Mouse (Mus musculus) T-helper 17 cell (primary cell): Measurements from ENCODE around the gene Nrxn2.

Experiments used
- in situ Hi-C, 2 experiments: fragments of 300-600 bp; cut with MboI, MseI; formaldehyde crosslinking; loops; 1 replicate in 1 of 2; 2 replicates in 1 of 2; pipeline ENCODE4 v1.15.1; 2025; ENCODE audit warnings: high pct_unique_total_duplicates in 2 of 2

Gene Nrxn2

DNA sequence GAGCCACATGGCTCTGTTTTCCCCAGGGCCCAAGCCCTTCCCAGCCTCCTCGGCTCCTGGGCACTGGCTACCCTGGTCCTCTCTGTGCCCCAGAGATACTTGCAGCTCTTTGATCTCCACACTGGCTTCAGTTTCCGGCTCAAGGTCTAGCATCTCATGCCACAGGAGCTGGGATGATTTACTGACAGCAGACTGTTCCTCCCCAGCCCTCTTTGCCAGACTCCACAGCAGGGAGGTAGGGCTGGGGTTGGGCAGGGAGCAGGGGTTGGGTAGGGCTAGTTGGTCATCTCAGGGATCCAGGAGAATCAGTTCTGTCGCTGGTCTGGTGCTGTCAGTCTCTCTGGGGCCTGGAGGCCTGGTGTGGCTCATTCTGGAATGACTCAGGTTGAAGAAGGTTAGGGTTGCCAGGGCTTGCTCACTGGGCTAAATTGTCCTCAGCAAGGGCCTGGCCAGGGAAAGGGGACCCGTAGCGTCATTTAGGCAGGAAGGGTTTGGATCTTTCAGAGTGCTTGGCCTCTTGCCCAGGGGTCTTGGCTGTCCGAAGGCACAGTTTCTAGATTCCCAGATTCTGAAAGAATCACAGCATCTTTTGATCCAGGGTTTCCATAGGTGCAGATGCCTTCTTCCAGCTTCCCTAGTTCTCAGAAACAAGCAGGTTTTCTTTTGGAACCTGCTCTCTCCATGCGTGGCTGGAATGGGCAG lies 28.4 kb downstream of the Nrxn2 start:
- in situ Hi-C loops: loop anchor here in 1 of 2 experiments (5.0 kb wide), 1 partner anchor 375 kb away; no protein-coding TSS in a partner anchor

DNA sequence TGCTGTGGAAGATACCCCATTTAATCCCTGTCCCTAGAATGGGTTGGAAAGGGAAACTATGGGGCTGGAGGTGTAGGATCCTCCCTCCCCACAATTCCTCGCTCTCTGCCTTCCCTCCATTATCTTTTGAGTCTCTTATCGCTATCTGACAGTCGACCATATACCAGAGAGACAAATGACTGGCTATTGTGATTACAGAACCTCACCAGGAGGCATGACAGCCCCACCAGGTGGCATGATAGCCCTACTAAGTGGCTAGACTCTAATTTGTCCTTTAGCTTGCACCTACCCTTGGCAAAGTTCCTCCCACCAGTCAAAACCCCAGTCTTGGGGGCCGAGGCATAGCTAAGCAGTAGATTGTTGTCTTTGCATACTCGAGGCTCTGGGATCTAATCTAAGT lies 30.2 kb downstream of the Nrxn2 start:
- in situ Hi-C loops: loop anchor here in 1 of 2 experiments (5.0 kb wide), 1 partner anchor 374 kb away; no protein-coding TSS in a partner anchor

DNA sequence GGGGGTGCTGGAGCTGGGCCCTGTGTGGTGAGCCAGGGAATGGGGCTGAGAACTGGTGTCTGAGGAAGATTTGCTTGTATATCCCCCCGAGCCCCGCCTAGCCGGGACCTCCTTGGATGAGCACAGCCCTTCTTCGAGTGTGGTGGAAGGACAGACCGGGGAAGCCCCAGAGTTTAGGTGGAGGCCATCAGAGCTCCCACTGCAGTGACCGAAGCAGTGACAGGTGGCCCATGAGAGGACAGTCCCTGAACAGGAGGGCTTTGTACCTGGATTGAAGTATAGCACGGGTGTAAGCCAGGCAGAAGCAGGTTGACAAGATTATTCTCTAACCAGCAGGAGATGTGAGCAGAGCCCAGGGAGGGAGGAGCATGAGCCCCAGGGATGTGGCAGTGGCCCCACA lies 31.3 kb downstream of the Nrxn2 start:
- in situ Hi-C loops: loop anchor here (5.0 to 10.0 kb wide), 3 partner anchors 365 to 1865 kb away; no protein-coding TSS in a partner anchor

- in situ Hi-C loops: loop anchor here (10.0 kb wide), 2 partner anchors 363 to 1867 kb away; no protein-coding TSS in a partner anchor
Measured at GRCm38 (mm10) chr19:6452030-6452494, 33.5 kb downstream of the Nrxn2 start.

DNA sequence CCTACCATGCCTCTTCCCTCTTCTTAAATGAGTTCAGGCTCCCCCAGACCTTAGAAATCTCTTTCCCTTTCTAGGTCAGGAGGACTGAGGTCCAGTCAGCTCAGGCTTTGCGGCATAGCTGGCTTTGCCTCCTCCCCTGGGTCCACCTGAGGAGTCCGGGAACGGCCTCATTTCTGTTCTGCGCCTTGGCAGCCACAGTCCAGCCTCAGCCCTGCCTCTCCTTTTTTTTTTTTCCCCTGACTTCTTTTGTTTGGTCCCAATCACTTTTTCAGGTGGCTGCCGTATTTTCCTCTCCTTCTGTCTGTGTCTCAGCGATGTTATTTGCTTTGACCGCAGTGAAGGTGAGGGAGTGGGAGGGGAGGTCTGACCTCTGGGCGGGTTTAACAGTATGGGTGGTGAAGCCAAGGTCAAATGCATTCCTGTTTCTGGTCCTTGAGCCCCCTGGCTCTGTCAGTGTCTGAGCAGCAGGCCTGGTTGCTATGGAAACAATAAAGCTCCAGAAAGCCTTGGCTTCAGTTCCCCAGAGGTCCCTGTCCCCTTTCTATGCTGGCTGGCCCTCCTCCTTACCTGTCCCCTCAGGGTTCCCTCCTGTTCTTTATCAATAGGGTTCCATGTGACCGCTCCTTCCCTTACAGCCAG lies 34.3 kb downstream of the Nrxn2 start:
- in situ Hi-C loops: loop anchor here (10.0 kb wide), 2 partner anchors 362 to 1868 kb away; no protein-coding TSS in a partner anchor

- in situ Hi-C loops: loop anchor here (10.0 kb wide), 2 partner anchors 361 to 1869 kb away; no protein-coding TSS in a partner anchor
Measured at GRCm38 (mm10) chr19:6453349-6453748, 34.8 kb downstream of the Nrxn2 start.

DNA sequence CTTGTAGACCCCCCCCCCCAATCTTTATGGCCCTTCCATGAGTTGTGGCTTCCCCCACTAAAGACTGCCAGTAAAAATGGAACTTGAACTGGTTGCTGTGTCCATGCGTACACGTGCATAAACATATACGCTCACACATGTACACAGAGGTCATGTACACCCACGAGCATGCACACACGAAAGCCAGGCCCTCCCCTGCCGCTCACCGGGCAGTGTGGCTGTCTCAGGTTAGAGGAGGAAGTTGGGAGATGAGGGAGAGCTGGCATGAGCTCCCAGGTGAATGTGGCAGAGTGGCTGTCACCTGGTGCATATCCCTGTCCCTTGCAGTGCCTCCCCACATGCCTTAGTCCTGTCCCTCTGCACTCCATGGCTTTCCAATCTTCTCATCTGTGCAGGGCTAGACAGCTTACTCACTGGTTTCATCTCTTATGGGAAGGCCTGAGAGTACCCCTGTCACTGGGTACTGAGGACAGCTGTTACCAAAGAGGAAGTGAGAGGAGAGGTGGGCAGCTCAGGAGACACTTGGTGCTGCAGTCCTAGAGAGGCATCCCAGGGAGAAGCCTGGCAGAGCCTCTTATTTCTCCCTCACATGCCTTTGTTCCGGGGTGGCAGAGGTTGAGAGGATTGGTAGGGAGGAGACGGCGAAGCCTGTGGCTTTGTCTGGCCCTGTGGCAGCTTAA lies 35.6 kb downstream of the Nrxn2 start:
- in situ Hi-C loops: loop anchor here (10.0 kb wide), 2 partner anchors 361 to 1869 kb away; no protein-coding TSS in a partner anchor

GRCm38 (mm10) chr19:6459504-6459903 lies 41.0 kb downstream of the Nrxn2 start:
- in situ Hi-C loops: loop anchor here (5.0 to 10.0 kb wide), 4 partner anchors 33 to 1875 kb away; partner anchors contain the start of gene Nrxn2 (in 1 of the 2)

- in situ Hi-C loops: no loop called here
Measured at GRCm38 (mm10) chr19:6462841-6463240, 44.3 kb downstream of the Nrxn2 start.

DNA sequence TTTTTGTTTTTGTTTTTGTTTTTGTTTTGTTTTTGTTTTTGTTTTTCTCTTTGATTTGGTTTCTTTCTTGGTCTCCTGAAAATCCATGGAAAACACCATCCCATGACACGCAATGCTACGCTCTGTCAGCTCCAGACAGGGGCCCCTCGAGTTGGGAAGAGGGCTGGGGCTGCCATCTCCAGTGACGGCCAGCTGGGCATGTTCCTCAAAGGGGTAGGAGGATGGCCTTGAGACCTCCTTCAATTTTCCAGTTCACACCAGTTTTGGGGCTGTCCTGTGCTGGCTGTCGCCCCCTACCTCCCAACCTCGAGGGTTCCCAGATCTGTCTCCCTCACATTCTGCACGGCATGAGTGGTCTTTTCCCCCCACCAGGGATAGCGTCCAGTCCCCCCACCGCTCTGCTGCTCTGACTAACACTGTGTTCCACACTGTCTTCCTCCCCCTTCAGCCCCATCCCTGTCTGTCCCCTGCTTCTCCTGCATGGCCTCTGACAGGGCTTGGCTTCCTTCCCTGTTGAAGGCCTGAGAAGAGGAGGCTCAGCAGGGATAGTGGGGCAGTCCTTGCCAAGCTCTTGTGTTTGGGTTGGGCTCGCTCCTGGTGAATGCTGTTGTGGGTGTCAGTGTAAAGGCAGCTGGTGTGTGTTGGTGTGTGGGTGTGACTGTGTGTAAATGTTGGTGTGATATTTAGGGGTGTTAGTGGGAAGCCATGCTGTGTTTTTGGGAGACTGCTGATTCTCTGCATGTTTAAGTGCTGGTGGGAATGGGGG lies 46.0 kb downstream of the Nrxn2 start:
- in situ Hi-C loops: no loop called here

DNA sequence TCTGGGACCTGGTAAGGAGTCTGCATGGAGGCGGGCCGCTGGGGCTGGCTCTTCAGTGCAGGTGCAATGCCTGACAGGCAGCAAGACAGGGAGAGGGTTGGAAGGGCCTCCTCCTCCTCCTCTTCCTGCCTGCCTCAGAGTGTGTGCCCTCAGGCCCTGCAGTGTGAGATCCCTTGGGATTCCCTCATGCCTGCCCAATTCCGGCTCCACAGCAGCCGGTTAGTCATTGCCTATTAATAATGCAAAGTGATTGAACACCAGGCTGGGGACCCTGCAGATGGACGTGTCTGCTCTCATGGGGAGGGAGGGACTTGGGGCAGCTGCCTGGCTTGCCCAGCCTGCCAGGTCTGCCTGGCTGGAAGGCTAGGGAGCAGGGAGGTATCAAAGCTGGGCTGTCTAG lies 46.6 kb downstream of the Nrxn2 start:
- in situ Hi-C loops: no loop called here

- in situ Hi-C loops: no loop called here
Measured at GRCm38 (mm10) chr19:6466945-6467344, 48.4 kb downstream of the Nrxn2 start.

DNA sequence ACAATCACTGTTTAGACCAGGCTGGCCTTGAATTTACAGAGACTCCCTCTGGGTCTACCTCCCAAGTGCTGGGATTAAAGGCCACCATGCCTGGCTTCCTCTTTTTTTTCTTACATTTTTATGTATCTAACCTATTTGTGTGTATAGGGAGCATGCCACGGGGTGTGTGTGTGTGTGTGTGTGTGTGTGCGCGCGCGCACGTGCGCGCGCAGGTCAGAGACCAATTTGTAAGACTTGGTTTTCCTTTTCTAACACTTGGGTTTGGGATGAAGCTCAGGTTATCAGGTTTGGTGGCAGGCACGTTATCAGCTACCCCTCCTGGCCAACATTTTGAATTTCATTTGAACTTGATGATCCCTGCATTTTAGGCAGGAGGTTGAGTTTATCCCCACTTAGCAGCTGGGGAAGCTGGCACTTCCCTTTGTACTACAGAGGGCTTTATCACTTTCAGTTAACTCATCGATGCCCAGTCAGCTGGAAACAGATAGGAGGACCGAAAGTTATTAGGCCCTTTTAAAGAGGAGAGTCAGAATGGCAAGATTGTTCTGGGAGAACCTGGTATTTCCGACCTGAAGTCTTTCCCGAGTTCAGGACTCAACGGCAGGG lies 48.9 kb downstream of the Nrxn2 start:
- in situ Hi-C loops: no loop called here

DNA sequence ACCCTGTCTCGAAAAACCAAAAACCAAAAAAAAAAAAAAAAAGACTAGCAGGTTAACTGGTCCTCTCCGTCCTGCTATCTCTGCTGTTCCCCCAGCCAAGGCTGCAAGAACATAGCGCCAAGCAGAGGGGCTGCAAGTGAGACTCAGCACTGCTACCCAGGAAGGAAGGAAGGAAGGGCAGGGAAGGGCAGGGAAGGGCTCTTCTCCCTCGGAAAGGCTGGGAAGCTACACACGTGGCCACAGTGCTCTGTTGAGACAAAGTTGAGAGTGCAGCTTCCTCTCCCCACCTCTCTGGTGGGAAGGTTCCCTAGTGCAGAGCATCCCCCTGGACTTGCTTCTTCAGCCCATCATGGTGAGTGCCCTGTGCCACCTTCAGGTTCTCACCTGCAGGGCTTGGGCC lies 53.1 kb downstream of the Nrxn2 start:
- in situ Hi-C loops: no loop called here

GRCm38 (mm10) chr19:6472821-6473220 lies 54.3 kb downstream of the Nrxn2 start:
- in situ Hi-C loops: no loop called here

DNA sequence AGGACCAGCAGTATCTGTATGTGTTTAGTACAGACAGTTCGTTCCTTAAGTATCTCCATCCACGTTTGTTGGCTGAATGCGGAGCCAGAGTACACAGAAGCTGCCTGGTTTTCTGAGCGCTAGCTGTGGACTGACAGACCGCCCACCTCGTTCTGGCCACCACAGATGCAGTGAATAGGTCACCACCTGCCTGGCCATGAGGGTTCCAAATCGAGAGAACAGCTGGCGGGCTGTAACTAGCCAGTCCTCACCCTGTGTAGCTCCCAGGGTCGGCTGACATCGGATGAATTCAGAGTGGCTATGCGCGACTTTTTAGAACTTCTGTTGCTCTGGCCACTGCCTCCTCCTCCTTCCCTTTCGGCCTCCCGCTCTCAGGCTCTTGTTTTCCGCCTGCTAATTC lies 56.2 kb downstream of the Nrxn2 start:
- in situ Hi-C loops: loop anchor here in 1 of 2 experiments (25.0 kb wide), 1 partner anchor 188 kb away; no protein-coding TSS in a partner anchor

DNA sequence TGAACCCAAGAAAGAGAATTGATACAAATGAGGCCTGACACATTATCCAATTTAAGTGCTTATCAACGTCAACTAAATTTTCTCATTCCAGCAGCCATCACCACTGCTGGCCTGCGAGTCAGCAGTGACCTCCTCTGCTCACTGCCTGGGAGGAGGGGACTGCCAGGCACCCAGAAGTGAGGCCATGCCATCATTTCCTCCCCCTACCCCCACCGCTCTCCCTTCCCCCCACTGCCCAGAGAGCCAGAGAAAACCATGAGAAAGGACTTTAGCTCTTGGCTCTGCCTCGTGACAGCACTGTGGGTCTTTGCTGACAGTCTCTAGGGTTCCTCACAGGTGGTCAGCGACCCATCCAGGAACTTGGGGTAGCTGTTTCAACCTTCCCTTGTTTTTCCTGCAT lies 56.6 kb downstream of the Nrxn2 start:
- in situ Hi-C loops: loop anchor here in 1 of 2 experiments (25.0 kb wide), 1 partner anchor 187 kb away; no protein-coding TSS in a partner anchor

GRCm38 (mm10) chr19:6477007-6477406 lies 58.5 kb downstream of the Nrxn2 start:
- in situ Hi-C loops: loop anchor here in 1 of 2 experiments (25.0 kb wide), 1 partner anchor 185 kb away; no protein-coding TSS in a partner anchor

GRCm38 (mm10) chr19:6478566-6478965 lies 60.0 kb downstream of the Nrxn2 start:
- in situ Hi-C loops: loop anchor here in 1 of 2 experiments (25.0 kb wide), 1 partner anchor 184 kb away; no protein-coding TSS in a partner anchor

DNA sequence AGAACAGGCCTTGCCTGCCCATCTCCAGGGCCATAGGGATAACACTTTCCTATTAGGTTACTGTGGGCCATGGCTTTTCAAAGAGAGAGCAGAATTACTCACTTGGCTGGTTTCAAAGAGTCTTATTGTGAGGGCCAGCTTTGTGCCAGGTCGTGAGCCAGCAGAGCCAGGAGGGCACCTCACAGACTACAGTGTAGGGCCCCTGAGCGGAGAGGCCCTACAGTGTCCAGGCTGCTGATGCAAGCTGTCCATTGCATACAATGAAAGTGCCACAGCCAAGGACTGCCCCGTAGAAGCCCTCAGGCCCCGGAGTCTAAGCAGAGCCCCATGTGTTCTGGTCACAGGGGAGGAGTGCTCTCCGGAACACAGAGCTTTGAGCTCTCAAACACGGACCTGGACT lies 64.4 kb downstream of the Nrxn2 start:
- in situ Hi-C loops: loop anchor here in 1 of 2 experiments (25.0 kb wide), 1 partner anchor 179 kb away; no protein-coding TSS in a partner anchor
